21 mouse cellular contexts compared by ENCODE assay signal in genomic region chr12:116193952-116194351, GRCm38 (mm10).
"Had no signal": no experiment of that assay in that cellular context is flagged by ENCODE, and none has a peak within 500 bp of the region (broad histone marks: within the 10 kb centered on the region; RNA-seq: fewer than 3 reads in every experiment).

No protein-coding gene starts in this region.

- H3K4me2 ChIP-seq: liver, embryonic 15.5 days; lung, embryonic 15.5 days; midbrain, embryonic 13.5 days; neural tube, embryonic 13.5 days had no signal

- H3K4me1 ChIP-seq: liver, embryonic 15.5 days; lung, embryonic 15.5 days; megakaryocyte, embryonic 14.5 days; midbrain, embryonic 10.5 days; midbrain, embryonic 13.5 days had no signal

- H3K27me3 ChIP-seq: liver, embryonic 15.5 days; lung, embryonic 15.5 days; midbrain, embryonic 13.5 days; neural tube, embryonic 13.5 days had no signal

- H3K27ac ChIP-seq: kidney, postnatal 0 days; layer of hippocampus, adult 2 months; liver, embryonic 15.5 days; lung, embryonic 15.5 days; midbrain, embryonic 10.5 days; midbrain, embryonic 13.5 days; neural tube, embryonic 13.5 days had no signal

- H3K4me3 ChIP-seq: layer of hippocampus, adult 2 months; liver, embryonic 15.5 days; lung, embryonic 15.5 days; megakaryocyte, embryonic 14.5 days; midbrain, embryonic 10.5 days; midbrain, embryonic 13.5 days; myocyte; neural tube, embryonic 13.5 days had no signal

- H3K9ac ChIP-seq: liver, embryonic 15.5 days; lung, embryonic 15.5 days; midbrain, embryonic 13.5 days; neural tube, embryonic 13.5 days had no signal

- DNase-seq: kidney, adult 2 months; kidney, postnatal 25 days; layer of hippocampus, adult 9-11 months; left cerebral cortex, postnatal 4 days; lung, adult 18-20 months; lung, postnatal 10 days; lung, postnatal 36 days; right cerebral cortex, adult 18-20 months; right cerebral cortex, postnatal 14 days; right cerebral cortex, postnatal 4 days; thymus, postnatal 25 days had no signal

- H3K36me3 ChIP-seq: liver, embryonic 15.5 days; lung, embryonic 15.5 days; midbrain, embryonic 10.5 days; midbrain, embryonic 13.5 days; neural tube, embryonic 13.5 days had no signal

- ATAC-seq: midbrain, embryonic 13.5 days; midbrain, embryonic 16.5 days had no signal

- H3K9me3 ChIP-seq: liver, embryonic 15.5 days; lung, embryonic 15.5 days; megakaryocyte, embryonic 14.5 days; midbrain, embryonic 10.5 days; midbrain, embryonic 13.5 days; neural tube, embryonic 13.5 days had no signal
